Mouse (Mus musculus) limb, embryonic 12.5 days (tissue): ENCODE results near the gene Galnt14. TPM values are rescaled to one million over a fixed set of nuclear protein-coding genes. Genes with fewer than 3 reads are reported as not detected.

Experiments
- ATAC-seq: fragments of 200-750 bp; cut with Nextera tagmentation; 2 replicates; pipeline ENCODE4 v1.8.0; 2017; ENCODE audit warnings: low read depth, moderate TSS enrichment; ENCODE audit not compliant: insufficient number of reproducible peaks, insufficient read depth, low FRiP score, low TSS enrichment
- H3K27ac ChIP-seq: fragments of 300-500 bp; sonication (generic); 2 replicates; pipeline ENCODE4 v1.5.1; 2016; ENCODE audit warnings: mild to moderate bottlenecking, moderate library complexity
- H3K27me3 ChIP-seq: fragments of 300-500 bp; sonication (generic); 2 replicates; pipeline ENCODE4 v1.6.1; 2016; ENCODE audit warnings: mild to moderate bottlenecking, moderate library complexity
- H3K36me3 ChIP-seq: fragments of 300-500 bp; sonication (generic); 2 replicates; pipeline ENCODE4 v1.6.1; 2016; ENCODE audit warnings: mild to moderate bottlenecking, moderate library complexity
- H3K4me1 ChIP-seq: fragments of 300-500 bp; sonication (generic); replicated peaks from 2 replicates; pipeline ENCODE4 v1.6.1; 2016
- H3K4me2 ChIP-seq: fragments of 300-500 bp; sonication (generic); 2 replicates; pipeline ENCODE4 v1.6.1; 2016; ENCODE audit warnings: mild to moderate bottlenecking, moderate library complexity
- H3K4me3 ChIP-seq: fragments of 300-500 bp; sonication (generic); replicated peaks from 2 replicates; pipeline ENCODE4 v1.5.1; 2016; ENCODE audit warnings: mild to moderate bottlenecking
- H3K9ac ChIP-seq: fragments of 300-500 bp; sonication (generic); replicated peaks from 2 replicates; pipeline ENCODE4 v1.6.1; 2016; ENCODE audit warnings: mild to moderate bottlenecking, moderate library complexity
- H3K9me3 ChIP-seq: fragments of 300-500 bp; sonication (generic); 2 replicates; pipeline ENCODE4 v1.6.1; 2016; ENCODE audit warnings: mild to moderate bottlenecking, moderate library complexity
- WGBS: fragments of 180-500 bp; shearing (Covaris S2); methylation state at CpG from one replicate; pipeline ENCODE4 v1.1.7; 2016; 5-methylcytosine and 5-hydroxymethylcytosine counted together
- polyA plus RNA-seq: library from polyadenylated mRNA; unstranded; fragments of >200 nt; fragmentation: Nextera tagmentation; extraction: Ambion mirVana; gene quantifications from 2 replicates; pipeline ENCODE4 v1.2.1, GENCODE M21; 2016

The Galnt14 gene
- polyA plus RNA-seq, 1 experiment from 2014 or later, result 1.8 TPM

- Histone ChIP-seq H3K36me3 (no peaks in the 10 kb centered on the region), H3K27ac (no peak overlapping the region), H3K4me1 (peaks cover 21% of the 10 kb centered on the region), H3K4me3 (no peak overlapping the region), H3K4me2 (no peak overlapping the region), H3K9ac (no peak overlapping the region), H3K27me3 (peaks cover 56% of the 10 kb centered on the region), H3K9me3 (peaks cover 8% of the 10 kb centered on the region; the same call in 1 of the 2 replicates)
- no peak for ATAC-seq
- 91% methylated on average over 6 of the region's 6 CpGs for WGBS
Measured at GRCm38 (mm10) chr17:73708451-73708850, 1.8 kb downstream of the Galnt14 start.

DNA sequence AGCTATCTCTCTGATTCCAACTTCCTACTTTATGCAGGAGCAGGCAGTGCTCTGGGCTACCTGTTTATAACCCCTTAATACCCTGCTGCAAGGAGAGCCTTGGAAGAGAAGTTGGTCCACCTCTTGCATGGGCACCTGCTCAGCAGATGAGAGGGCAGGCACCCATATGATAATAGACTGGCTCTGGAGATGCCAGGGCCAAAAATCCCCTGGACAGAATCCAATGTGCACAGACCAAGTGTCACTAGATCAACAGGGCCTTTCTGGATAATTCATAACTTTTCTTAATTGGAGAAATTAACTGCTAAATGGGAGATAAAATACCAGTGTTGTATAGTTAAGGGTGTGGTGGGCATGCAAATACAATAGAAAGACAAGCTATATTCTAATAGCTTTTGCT lies 6.7 kb downstream of the Galnt14 start:
- no peak for ATAC-seq
- no peaks in the 10 kb centered on the region for H3K36me3 ChIP-seq
- H3K9me3 ChIP-seq, result peaks cover 8% of the 10 kb centered on the region; the same call in 1 of the 2 replicates
- no peak overlapping the region for H3K9ac ChIP-seq
- no peak overlapping the region for H3K27ac ChIP-seq
- H3K27me3 ChIP-seq, result peaks cover 11% of the 10 kb centered on the region
- no peak overlapping the region for H3K4me3 ChIP-seq
- H3K4me1 ChIP-seq, result peaks cover 7% of the 10 kb centered on the region
- no peak overlapping the region for H3K4me2 ChIP-seq

DNA sequence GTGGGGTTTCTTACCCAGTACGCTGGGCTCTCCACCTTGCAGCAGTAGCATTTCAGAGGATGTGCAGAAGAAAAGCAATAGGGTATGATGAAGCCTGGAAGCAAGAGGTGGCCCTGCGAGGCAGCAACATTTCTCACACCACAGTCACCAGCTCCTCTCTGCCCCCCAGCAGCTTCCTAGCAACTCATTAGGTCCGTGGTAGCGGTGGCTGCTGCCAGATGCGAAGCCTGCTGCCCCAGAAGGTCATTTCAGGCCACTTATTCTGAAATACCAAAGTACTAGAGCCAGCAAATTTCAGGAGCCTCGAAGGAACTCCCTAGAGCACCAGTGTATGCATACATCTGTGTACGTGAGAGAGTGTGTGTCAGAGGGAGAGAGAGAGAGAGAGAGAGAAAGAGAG lies 9.2 kb downstream of the Galnt14 start:
- H3K27ac ChIP-seq, result no peak overlapping the region
- WGBS, result 16% methylated on average over 7 of the region's 7 CpGs

GRCm38 (mm10) chr17:73699881-73700280 lies 10.4 kb downstream of the Galnt14 start:
- H3K9ac ChIP-seq, result no peak overlapping the region
- no peak overlapping the region for H3K4me2 ChIP-seq
- peaks cover 3% of the 10 kb centered on the region; the same call in 1 of the 2 replicates for H3K27me3 ChIP-seq
- ATAC-seq, result no peak
- H3K4me3 ChIP-seq, result no peak overlapping the region
- peaks cover 7% of the 10 kb centered on the region for H3K4me1 ChIP-seq
- no peaks in the 10 kb centered on the region for H3K9me3 ChIP-seq
- WGBS, result 65% methylated on average over 6 of the region's 6 CpGs
- no peaks in the 10 kb centered on the region for H3K36me3 ChIP-seq
- H3K27ac ChIP-seq, result no peak overlapping the region

More for the DNA sequence above, 9.2 kb downstream of the Galnt14 start:
- no peaks in the 10 kb centered on the region for H3K9me3 ChIP-seq
- ATAC-seq, result no peak
- H3K36me3 ChIP-seq, result no peaks in the 10 kb centered on the region
- no peak overlapping the region for H3K4me2 ChIP-seq
- peaks cover 3% of the 10 kb centered on the region; the same call in 1 of the 2 replicates for H3K27me3 ChIP-seq
- no peak overlapping the region for H3K4me3 ChIP-seq
- H3K4me1 ChIP-seq, result peaks cover 7% of the 10 kb centered on the region
- no peak overlapping the region for H3K9ac ChIP-seq

GRCm38 (mm10) chr17:73694206-73694952 lies 15.9 kb downstream of the Galnt14 start:
- WGBS, result 90% methylated on average over 3 of the region's 3 CpGs
- Histone ChIP-seq H3K27me3 (peaks cover 3% of the 10 kb centered on the region; the same call in 1 of the 2 replicates), H3K27ac (no peak overlapping the region), H3K9ac (no peak overlapping the region), H3K36me3 (no peaks in the 10 kb centered on the region), H3K9me3 (no peaks in the 10 kb centered on the region), H3K4me1 (no peaks in the 10 kb centered on the region), H3K4me2 (no peak overlapping the region), H3K4me3 (no peak overlapping the region)
- ATAC-seq, result no peak

DNA sequence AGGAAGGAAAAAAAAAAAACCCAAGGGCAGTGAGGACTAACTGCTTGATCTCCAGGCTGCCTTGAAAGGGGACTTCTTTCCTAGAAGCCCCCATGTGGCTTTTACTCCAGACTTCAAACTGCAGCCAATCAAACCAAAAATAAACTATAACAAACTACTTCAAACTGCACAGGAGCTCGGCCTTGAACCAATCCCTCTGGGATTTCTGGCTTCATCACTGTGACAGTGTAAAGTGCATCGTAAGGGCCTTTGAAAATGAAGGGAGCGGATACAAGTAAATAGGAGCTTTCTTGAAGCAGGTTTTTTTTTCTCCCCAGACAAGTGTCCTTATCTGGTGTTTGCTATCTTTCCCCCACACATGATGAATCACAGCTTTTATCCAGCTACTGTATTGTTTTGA lies 22.0 kb downstream of the Galnt14 start:
- no peaks in the 10 kb centered on the region for H3K9me3 ChIP-seq
- H3K4me3 ChIP-seq, result no peak overlapping the region
- H3K27ac ChIP-seq, result no peak overlapping the region
- 74% methylated on average over 3 of the region's 3 CpGs for WGBS
- no peaks in the 10 kb centered on the region for H3K4me1 ChIP-seq
- ATAC-seq, result no peak
- H3K4me2 ChIP-seq, result no peak overlapping the region
- H3K9ac ChIP-seq, result no peak overlapping the region
- H3K36me3 ChIP-seq, result no peaks in the 10 kb centered on the region
- no peaks in the 10 kb centered on the region for H3K27me3 ChIP-seq

- no peaks in the 10 kb centered on the region for H3K9me3 ChIP-seq
- H3K4me1 ChIP-seq, result no peaks in the 10 kb centered on the region
- H3K36me3 ChIP-seq, result no peaks in the 10 kb centered on the region
- WGBS, result 90% methylated on average over 8 of the region's 8 CpGs
- H3K4me3 ChIP-seq, result no peak overlapping the region
- H3K27ac ChIP-seq, result no peak overlapping the region
- no peak for ATAC-seq
- no peak overlapping the region for H3K4me2 ChIP-seq
- H3K9ac ChIP-seq, result no peak overlapping the region
- no peaks in the 10 kb centered on the region for H3K27me3 ChIP-seq
Measured at GRCm38 (mm10) chr17:73686292-73686691, 24.0 kb downstream of the Galnt14 start.

DNA sequence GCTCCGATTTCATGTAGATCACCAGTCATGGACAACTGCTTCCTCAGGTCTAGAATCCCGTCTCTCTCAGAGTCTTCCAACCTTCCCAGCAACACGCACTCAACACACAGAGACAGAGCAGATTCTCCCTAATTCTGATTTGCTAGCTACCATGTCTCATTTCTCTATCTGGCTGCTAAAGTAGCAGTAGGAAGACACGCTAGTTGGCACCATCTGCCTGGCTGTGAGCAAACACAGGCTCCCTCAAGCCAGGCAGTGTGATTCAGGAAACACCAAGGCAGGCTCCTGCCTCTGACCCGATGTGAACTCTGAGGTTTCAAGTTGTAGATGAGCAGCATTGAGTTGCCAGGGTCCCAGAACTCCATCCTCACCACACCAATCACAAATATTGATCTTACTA lies 25.5 kb downstream of the Galnt14 start:
- no peaks in the 10 kb centered on the region for H3K27me3 ChIP-seq
- ATAC-seq, result no peak
- no peak overlapping the region for H3K4me2 ChIP-seq
- no peaks in the 10 kb centered on the region for H3K4me1 ChIP-seq
- no peak overlapping the region for H3K4me3 ChIP-seq
- no peaks in the 10 kb centered on the region for H3K9me3 ChIP-seq
- H3K9ac ChIP-seq, result no peak overlapping the region
- no peak overlapping the region for H3K27ac ChIP-seq
- H3K36me3 ChIP-seq, result no peaks in the 10 kb centered on the region
- 68% methylated on average over 5 of the region's 5 CpGs for WGBS

DNA sequence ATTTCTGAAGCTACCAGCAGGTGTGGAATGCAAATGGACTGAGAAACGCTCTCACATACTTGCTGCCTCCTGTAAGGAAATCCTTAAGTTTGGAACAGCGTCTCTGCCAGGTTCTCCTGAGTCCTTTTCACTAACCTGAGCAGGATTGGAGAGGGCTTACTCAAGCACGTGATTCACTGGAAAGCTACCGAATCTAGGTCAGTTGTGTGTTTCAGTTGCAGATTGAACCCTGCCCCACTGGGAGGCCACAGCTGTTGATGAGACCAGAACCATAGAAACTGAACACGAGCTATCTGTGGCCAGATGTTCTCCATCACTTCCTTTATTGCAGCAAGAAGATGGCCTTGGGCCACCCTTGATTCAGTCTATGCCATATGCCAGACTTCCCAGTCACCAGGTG lies 38.3 kb downstream of the Galnt14 start:
- H3K27me3 ChIP-seq, result no peaks in the 10 kb centered on the region; the same call in 1 of the 2 replicates
- 87% methylated on average over 5 of the region's 5 CpGs for WGBS
- H3K9me3 ChIP-seq, result no peaks in the 10 kb centered on the region
- H3K4me2 ChIP-seq, result no peak overlapping the region
- no peak overlapping the region for H3K4me3 ChIP-seq
- no peak for ATAC-seq
- H3K36me3 ChIP-seq, result no peaks in the 10 kb centered on the region
- no peak overlapping the region for H3K27ac ChIP-seq
- H3K9ac ChIP-seq, result no peak overlapping the region
- no peaks in the 10 kb centered on the region for H3K4me1 ChIP-seq

GRCm38 (mm10) chr17:73670048-73670447 lies 40.2 kb downstream of the Galnt14 start:
- Histone ChIP-seq H3K4me2 (no peak overlapping the region), H3K36me3 (no peaks in the 10 kb centered on the region), H3K9ac (no peak overlapping the region), H3K4me3 (no peak overlapping the region), H3K4me1 (no peaks in the 10 kb centered on the region), H3K9me3 (no peaks in the 10 kb centered on the region), H3K27ac (no peak overlapping the region), H3K27me3 (no peaks in the 10 kb centered on the region)
- ATAC-seq, result no peak
- WGBS, result 61% methylated on average over 2 of the region's 2 CpGs

- ATAC-seq, result no peak
- Histone ChIP-seq H3K4me1 (no peaks in the 10 kb centered on the region), H3K9me3 (no peaks in the 10 kb centered on the region), H3K36me3 (no peaks in the 10 kb centered on the region), H3K27ac (no peak overlapping the region), H3K4me2 (no peak overlapping the region), H3K27me3 (no peaks in the 10 kb centered on the region), H3K9ac (no peak overlapping the region), H3K4me3 (no peak overlapping the region)
- WGBS, result 67% methylated on average over 1 of the region's 1 CpGs
Measured at GRCm38 (mm10) chr17:73668996-73669395, 41.3 kb downstream of the Galnt14 start.

DNA sequence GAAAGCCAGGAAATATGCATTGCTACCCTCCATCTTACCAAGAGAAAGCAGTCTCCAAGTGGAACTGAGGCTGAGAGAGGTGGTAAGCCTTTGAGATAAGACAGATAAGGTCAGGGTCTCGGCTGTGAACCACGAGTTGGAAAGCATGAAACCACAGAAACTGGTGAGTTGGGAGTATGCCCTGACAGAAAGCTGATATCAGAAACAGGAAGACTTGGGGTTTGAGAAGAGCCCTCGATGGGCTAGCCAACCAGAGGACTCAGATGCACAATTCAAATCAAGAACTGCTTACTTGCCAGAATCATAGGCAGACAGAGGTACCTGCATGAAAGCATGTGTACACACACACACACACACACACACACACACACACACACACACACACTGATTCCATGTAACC lies 47.0 kb downstream of the Galnt14 start:
- Histone ChIP-seq H3K9me3 (no peaks in the 10 kb centered on the region), H3K4me2 (no peak overlapping the region), H3K9ac (no peak overlapping the region), H3K36me3 (no peaks in the 10 kb centered on the region), H3K27me3 (no peaks in the 10 kb centered on the region), H3K4me1 (no peaks in the 10 kb centered on the region), H3K4me3 (no peak overlapping the region), H3K27ac (no peak overlapping the region)
- no peak for ATAC-seq
- WGBS, result 79% methylated on average over 3 of the region's 3 CpGs
